In genomic region chr1:191956261-191956660, GRCm38 (mm10) we compare ENCODE assay signal across 8 mouse cellular contexts. TPM values are rescaled to one million over a fixed set of nuclear protein-coding genes. Genes with fewer than 3 reads are reported as not detected.
DNase-seq lines count a peak whose midpoint lies in the region; ATAC-seq lines count a peak whose summit lies in the region.

No protein-coding gene starts in this region.

- no peaks in the 10 kb centered on the region for H3K27me3 ChIP-seq in hindbrain, embryonic 15.5 days
- no peaks in the 10 kb centered on the region for H3K27me3 ChIP-seq in hindbrain, embryonic 16.5 days (replicated peaks; ENCODE audit: control insufficient read depth, insufficient read depth, low read length)
- H3K27me3 ChIP-seq in heart, embryonic 10.5 days (ENCODE audit: insufficient read depth, poor library complexity, severe bottlenecking): no peaks in the 10 kb centered on the region

- H3K4me1 ChIP-seq in hindbrain, embryonic 15.5 days (replicated peaks): no peaks in the 10 kb centered on the region
- no peaks in the 10 kb centered on the region for H3K4me1 ChIP-seq in hindbrain, embryonic 16.5 days (ENCODE audit: control insufficient read depth, insufficient read depth, low read depth, low read length)
- peaks cover 20% of the 10 kb centered on the region; the same call in 1 of the 2 replicates for H3K4me1 ChIP-seq in heart, embryonic 10.5 days

- no peaks in the 10 kb centered on the region for H3K9me3 ChIP-seq in hindbrain, embryonic 15.5 days
- H3K9me3 ChIP-seq in hindbrain, embryonic 16.5 days (ENCODE audit: control insufficient read depth, low read length): no peaks in the 10 kb centered on the region
- H3K9me3 ChIP-seq in heart, embryonic 10.5 days: no peaks in the 10 kb centered on the region

- no peak overlapping the region for H3K9ac ChIP-seq in hindbrain, embryonic 15.5 days
- no peak overlapping the region for H3K9ac ChIP-seq in hindbrain, embryonic 16.5 days (ENCODE audit: low read depth, low read length)

- H3K4me3 ChIP-seq in hindbrain, embryonic 15.5 days: no peak overlapping the region
- no peak overlapping the region for H3K4me3 ChIP-seq in hindbrain, embryonic 16.5 days (ENCODE audit: low read length)
- H3K4me3 ChIP-seq in heart, embryonic 10.5 days: no peak overlapping the region

- 85% methylated on average over 3 of the region's 3 CpGs for WGBS in hindbrain, embryonic 15.5 days
- 78% methylated on average over 3 of the region's 3 CpGs for WGBS in hindbrain, embryonic 16.5 days
- WGBS in heart, embryonic 10.5 days: 59% methylated on average over 3 of the region's 3 CpGs

- no peak for DNase-seq in heart, embryonic 10.5 days (ENCODE audit: low spot score)
- peak; percentile 45 for DNase-seq in kidney, postnatal 14 days
- DNase-seq in gastrocnemius, postnatal 4 days (ENCODE audit: low spot score in 2 of 2): no peak
- DNase-seq in embryo, embryonic 11 days: no peak

- H3K27ac ChIP-seq in hindbrain, embryonic 15.5 days (replicated peaks): 0 out of 2 replicates have a peak overlapping the region, but pooled peaks have one; percentile 34
- no peak overlapping the region for H3K27ac ChIP-seq in hindbrain, embryonic 16.5 days (ENCODE audit: low read depth, low read length)
- peak overlapping the region; percentile 75 for H3K27ac ChIP-seq in heart, embryonic 10.5 days

- H3K4me2 ChIP-seq in hindbrain, embryonic 15.5 days: no peak overlapping the region
- H3K4me2 ChIP-seq in hindbrain, embryonic 16.5 days (ENCODE audit: low read length): no peak overlapping the region

- no peak for ATAC-seq in hindbrain, embryonic 15.5 days (ENCODE audit: low FRiP score, low read depth)
- no peak; the same call in 1 of the 2 replicates for ATAC-seq in hindbrain, embryonic 16.5 days
- peak; percentile 27 for ATAC-seq in megakaryocyte progenitor cell, adult 5-6 weeks (replicated peaks; ENCODE audit: poor library complexity)
- no peak for ATAC-seq in erythroblast, adult 5-6 weeks (replicated peaks; ENCODE audit: low FRiP score, poor library complexity, severe bottlenecking)

- no peaks in the 10 kb centered on the region for H3K36me3 ChIP-seq in hindbrain, embryonic 15.5 days
- H3K36me3 ChIP-seq in hindbrain, embryonic 16.5 days (ENCODE audit: control insufficient read depth, insufficient read depth, low read length): no peaks in the 10 kb centered on the region
- 0 out of 2 replicates have a peak, but pooled peaks cover 2% of the 10 kb centered on the region for H3K36me3 ChIP-seq in heart, embryonic 10.5 days

RNA-seq across cellular contexts. Expression of gene Rd3, which starts 20.9 kb away (rescaled TPM):
- 3.0 and 4.0 TPM in 2 replicates for polyA plus RNA-seq in hindbrain, embryonic 15.5 days (2015; fragmentation: Nextera tagmentation; extraction: Ambion mirVana)
- polyA plus RNA-seq in hindbrain, embryonic 16.5 days (2015; fragmentation: Nextera tagmentation; extraction: Ambion mirVana): 3.7 and 4.1 TPM in 2 replicates
- 0.16 and 0.19 TPM in 2 replicates for polyA plus RNA-seq in heart, embryonic 10.5 days (2016; fragmentation: Nextera tagmentation; extraction: Ambion mirVana)
- not detected in 2 replicates for total RNA-seq in megakaryocyte progenitor cell, adult 5-6 weeks (2015)
- total RNA-seq in megakaryocyte progenitor cell, adult 5-6 weeks (2017): not detected in 2 replicates
- total RNA-seq in erythroblast, adult 5-6 weeks (2015; ENCODE audit: low replicate concordance): not detected in 2 replicates
- 0.26 TPM in 1 of 2 replicates, not detected in the other for total RNA-seq in erythroblast, adult 5-6 weeks (2017; ENCODE audit: low replicate concordance)
- not detected for total RNA-seq in gastrocnemius, postnatal 4 days (2021)

RNA-seq across cellular contexts. Expression of gene Slc30a1, which starts 49.7 kb away (rescaled TPM):
- polyA plus RNA-seq in hindbrain, embryonic 15.5 days (2015; fragmentation: Nextera tagmentation; extraction: Ambion mirVana): 4.2 and 4.5 TPM in 2 replicates
- polyA plus RNA-seq in hindbrain, embryonic 16.5 days (2015; fragmentation: Nextera tagmentation; extraction: Ambion mirVana): 2.0 and 2.2 TPM in 2 replicates
- 1.8 and 2.5 TPM in 2 replicates for polyA plus RNA-seq in heart, embryonic 10.5 days (2016; fragmentation: Nextera tagmentation; extraction: Ambion mirVana)
- 4.7 TPM in 2 replicates for total RNA-seq in megakaryocyte progenitor cell, adult 5-6 weeks (2015)
- 5.3 and 5.6 TPM in 2 replicates for total RNA-seq in megakaryocyte progenitor cell, adult 5-6 weeks (2017)
- total RNA-seq in erythroblast, adult 5-6 weeks (2015; ENCODE audit: low replicate concordance): 21.1 and 24.0 TPM in 2 replicates
- 30.1 and 42.1 TPM in 2 replicates for total RNA-seq in erythroblast, adult 5-6 weeks (2017; ENCODE audit: low replicate concordance)
- 1 to 10 TPM; 7.6 to 9.3 TPM for total RNA-seq in gastrocnemius, postnatal 4 days (2021)
